Mouse (Mus musculus) limb, embryonic 12.5 days (tissue): ENCODE measurements at regions not wholly inside any gene's neighbourhood (a gene's known extent, or its start where the extent isn't known, plus 50 kb on each side); places are given as distances from the start of the nearest gene placed in this dataset.

Experiments used
- ATAC-seq: fragments of 200-750 bp; cut with Nextera tagmentation; 2 replicates; pipeline ENCODE4 v1.8.0; 2017; ENCODE audit warnings: low read depth, moderate TSS enrichment; ENCODE audit not compliant: insufficient number of reproducible peaks, insufficient read depth, low FRiP score, low TSS enrichment
- H3K27ac ChIP-seq: fragments of 300-500 bp; sonication (generic); 2 replicates; pipeline ENCODE4 v1.5.1; 2016; ENCODE audit warnings: mild to moderate bottlenecking, moderate library complexity
- H3K27me3 ChIP-seq: fragments of 300-500 bp; sonication (generic); 2 replicates; pipeline ENCODE4 v1.6.1; 2016; ENCODE audit warnings: mild to moderate bottlenecking, moderate library complexity
- H3K36me3 ChIP-seq: fragments of 300-500 bp; sonication (generic); 2 replicates; pipeline ENCODE4 v1.6.1; 2016; ENCODE audit warnings: mild to moderate bottlenecking, moderate library complexity
- H3K4me1 ChIP-seq: fragments of 300-500 bp; sonication (generic); replicated peaks from 2 replicates; pipeline ENCODE4 v1.6.1; 2016
- H3K4me2 ChIP-seq: fragments of 300-500 bp; sonication (generic); 2 replicates; pipeline ENCODE4 v1.6.1; 2016; ENCODE audit warnings: mild to moderate bottlenecking, moderate library complexity
- H3K4me3 ChIP-seq: fragments of 300-500 bp; sonication (generic); replicated peaks from 2 replicates; pipeline ENCODE4 v1.5.1; 2016; ENCODE audit warnings: mild to moderate bottlenecking
- H3K9ac ChIP-seq: fragments of 300-500 bp; sonication (generic); replicated peaks from 2 replicates; pipeline ENCODE4 v1.6.1; 2016; ENCODE audit warnings: mild to moderate bottlenecking, moderate library complexity
- H3K9me3 ChIP-seq: fragments of 300-500 bp; sonication (generic); 2 replicates; pipeline ENCODE4 v1.6.1; 2016; ENCODE audit warnings: mild to moderate bottlenecking, moderate library complexity
- WGBS: fragments of 180-500 bp; shearing (Covaris S2); methylation state at CpG from one replicate; pipeline ENCODE4 v1.1.7; 2016; 5-methylcytosine and 5-hydroxymethylcytosine counted together

DNA sequence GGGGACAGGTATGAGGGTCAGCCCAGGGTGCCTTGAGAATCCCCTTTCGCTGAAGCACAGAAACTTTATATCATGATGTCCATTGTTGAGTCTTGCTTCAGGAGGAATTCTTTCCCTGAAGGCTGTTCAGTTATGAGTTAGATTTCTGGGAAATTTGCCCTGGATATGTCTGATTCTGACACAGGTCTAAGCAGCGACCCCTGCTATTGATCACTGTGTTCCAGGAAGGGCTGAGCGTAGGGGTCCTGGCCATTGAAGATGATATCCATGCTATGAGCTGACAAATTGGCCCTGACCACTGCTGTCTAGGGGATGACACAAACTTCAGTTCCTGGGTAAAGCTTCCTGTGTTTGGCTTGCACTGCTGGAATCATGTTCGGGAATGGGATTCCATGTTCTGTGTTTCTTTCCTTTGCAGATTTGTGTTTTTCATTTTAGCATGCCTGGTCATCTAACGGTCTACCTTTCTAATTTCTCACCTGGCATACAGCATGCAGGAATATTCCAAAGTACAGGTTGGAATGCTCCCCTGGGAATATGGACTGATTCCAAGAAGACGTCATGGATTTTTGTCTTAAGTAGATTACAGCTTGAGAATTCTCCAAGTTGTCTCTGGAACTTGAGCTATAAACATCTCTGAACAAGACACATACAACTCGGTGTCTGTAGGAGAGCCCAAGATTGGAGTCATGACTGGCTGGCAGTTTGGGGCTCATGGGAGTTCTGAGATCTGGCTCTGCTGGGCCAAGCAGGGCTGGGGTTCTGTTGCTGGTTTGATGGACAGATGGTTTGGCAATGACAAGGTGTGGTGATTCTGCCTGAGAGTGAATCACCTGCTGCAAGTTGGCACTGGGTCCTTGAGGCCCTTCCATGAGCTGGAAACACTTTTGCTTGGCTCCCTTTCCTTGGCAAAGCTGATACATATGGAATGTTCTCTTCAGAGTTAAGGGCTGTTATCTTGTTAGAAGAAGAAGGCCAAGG lies 104.4 kb downstream of the Ttc32 start:
- Histone ChIP-seq H3K9me3 (no peaks in the 10 kb centered on the region), H3K27me3 (no peaks in the 10 kb centered on the region), H3K4me3 (no peak overlapping the region), H3K9ac (no peak overlapping the region), H3K27ac (no peak overlapping the region), H3K4me2 (no peak overlapping the region), H3K4me1 (no peaks in the 10 kb centered on the region), H3K36me3 (no peaks in the 10 kb centered on the region)
- no peak for ATAC-seq
- WGBS = 88% methylated on average over 7 of the region's 7 CpGs

DNA sequence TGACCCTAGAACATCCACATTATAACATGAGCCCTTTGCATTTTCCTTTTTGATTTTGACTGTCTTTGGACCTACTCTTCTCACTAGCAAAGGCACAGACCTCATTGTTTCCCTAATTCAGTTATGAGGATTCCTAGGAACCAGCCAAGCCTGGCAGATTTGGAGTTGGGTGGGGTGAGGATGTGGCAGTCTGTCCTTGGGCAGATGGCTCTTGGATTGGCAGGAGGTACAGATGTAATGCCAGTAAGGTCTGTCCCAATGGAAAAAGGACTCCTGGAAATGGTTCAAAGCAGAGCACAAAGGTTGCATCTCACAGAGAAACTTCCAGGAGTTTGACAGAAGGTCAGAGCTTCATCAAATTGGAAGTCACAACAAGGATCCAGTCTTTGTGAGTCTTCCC lies 121.2 kb downstream of the Ttc32 start:
- H3K27ac ChIP-seq = no peak overlapping the region
- no peak overlapping the region for H3K4me3 ChIP-seq
- no peak for ATAC-seq
- H3K9me3 ChIP-seq = no peaks in the 10 kb centered on the region
- H3K4me1 ChIP-seq = no peaks in the 10 kb centered on the region
- H3K4me2 ChIP-seq = no peak overlapping the region
- no peaks in the 10 kb centered on the region for H3K27me3 ChIP-seq
- H3K36me3 ChIP-seq = no peaks in the 10 kb centered on the region
- H3K9ac ChIP-seq = no peak overlapping the region

GRCm38 (mm10) chr12:9151426-9151825 lies 121.6 kb downstream of the Ttc32 start:
- Histone ChIP-seq H3K27ac (no peak overlapping the region), H3K36me3 (no peaks in the 10 kb centered on the region), H3K4me2 (no peak overlapping the region), H3K9ac (no peak overlapping the region), H3K9me3 (no peaks in the 10 kb centered on the region), H3K27me3 (no peaks in the 10 kb centered on the region), H3K4me1 (no peaks in the 10 kb centered on the region), H3K4me3 (no peak overlapping the region)
- ATAC-seq = no peak
- WGBS = 93% methylated on average over 1 of the region's 1 CpGs

DNA sequence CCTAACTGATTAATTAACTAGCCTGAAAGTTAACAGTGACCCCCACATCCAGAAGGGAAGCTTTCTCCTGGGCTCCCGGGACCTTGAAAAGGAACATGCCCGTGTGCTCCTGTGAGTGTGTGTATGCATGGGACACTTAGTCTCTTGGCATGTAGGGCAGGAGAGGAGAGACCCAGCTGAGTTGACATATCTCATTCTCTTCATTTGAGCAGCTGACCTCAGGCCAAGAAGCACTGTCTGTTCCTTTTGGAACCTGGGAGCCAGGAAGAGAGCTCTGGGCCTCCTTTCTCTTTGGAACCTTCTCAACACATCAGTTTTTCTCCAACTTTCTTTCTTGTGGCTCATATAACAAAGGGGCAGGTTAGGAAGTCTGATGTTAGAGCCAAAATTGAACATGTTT lies 124.7 kb downstream of the Ttc32 start:
- Histone ChIP-seq H3K27me3 (no peaks in the 10 kb centered on the region), H3K9ac (no peak overlapping the region), H3K9me3 (no peaks in the 10 kb centered on the region), H3K36me3 (no peaks in the 10 kb centered on the region), H3K27ac (no peak overlapping the region), H3K4me1 (no peaks in the 10 kb centered on the region), H3K4me3 (no peak overlapping the region), H3K4me2 (no peak overlapping the region)
- ATAC-seq = no peak
- 83% methylated on average over 2 of the region's 2 CpGs for WGBS

GRCm38 (mm10) chr12:9156794-9157193 lies 127.0 kb downstream of the Ttc32 start:
- H3K27ac ChIP-seq = no peak overlapping the region
- ATAC-seq = no peak

GRCm38 (mm10) chr12:9158751-9159150 lies 129.0 kb downstream of the Ttc32 start:
- Histone ChIP-seq H3K36me3 (no peaks in the 10 kb centered on the region), H3K9ac (no peak overlapping the region), H3K9me3 (no peaks in the 10 kb centered on the region), H3K27ac (no peak overlapping the region), H3K4me2 (no peak overlapping the region), H3K27me3 (peaks cover 7% of the 10 kb centered on the region), H3K4me1 (no peaks in the 10 kb centered on the region), H3K4me3 (no peak overlapping the region)
- ATAC-seq = no peak
- 84% methylated on average over 5 of the region's 5 CpGs for WGBS

More at GRCm38 (mm10) chr12:9156794-9157193, 127.0 kb downstream of the Ttc32 start:
- Histone ChIP-seq H3K36me3 (no peaks in the 10 kb centered on the region), H3K9ac (no peak overlapping the region), H3K4me1 (no peaks in the 10 kb centered on the region), H3K27me3 (no peaks in the 10 kb centered on the region), H3K9me3 (no peaks in the 10 kb centered on the region), H3K4me2 (no peak overlapping the region), H3K4me3 (no peak overlapping the region)

DNA sequence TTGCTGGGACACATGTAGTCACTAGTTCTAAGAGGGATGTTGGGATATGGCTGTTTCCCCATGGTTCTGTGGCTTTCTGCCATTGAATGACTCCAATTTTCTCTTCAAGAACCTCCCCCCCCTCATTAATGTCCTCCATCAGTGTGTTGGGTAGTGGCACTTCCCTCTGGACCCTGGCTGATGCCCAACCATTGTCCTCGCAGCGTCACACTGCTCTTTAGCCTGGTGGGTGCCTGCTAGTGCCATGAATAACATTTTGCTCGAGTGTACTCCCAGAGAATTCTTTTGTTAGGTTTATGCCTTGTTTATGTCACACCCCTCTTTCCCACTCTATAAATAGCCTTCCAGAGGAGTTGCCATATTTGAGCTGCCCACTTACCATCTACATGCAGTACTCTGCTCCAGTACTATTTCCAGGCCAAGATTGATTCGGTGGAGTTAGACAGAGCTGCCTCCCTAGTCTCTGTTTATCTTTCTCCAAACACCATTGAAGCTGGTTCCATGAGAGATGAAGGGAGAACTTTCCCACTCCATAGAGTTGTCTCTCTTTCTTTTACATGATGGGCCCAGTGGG lies 135.7 kb downstream of the Ttc32 start:
- no peak overlapping the region for H3K4me3 ChIP-seq
- H3K4me2 ChIP-seq = no peak overlapping the region
- no peak for ATAC-seq
- 87% methylated on average over 4 of the region's 4 CpGs for WGBS
- peaks cover 13% of the 10 kb centered on the region for H3K4me1 ChIP-seq
- peaks cover 23% of the 10 kb centered on the region for H3K27me3 ChIP-seq
- H3K36me3 ChIP-seq = no peaks in the 10 kb centered on the region
- no peak overlapping the region for H3K9ac ChIP-seq
- H3K27ac ChIP-seq = no peak overlapping the region
- H3K9me3 ChIP-seq = no peaks in the 10 kb centered on the region

- Histone ChIP-seq H3K4me1 (peaks cover 13% of the 10 kb centered on the region), H3K9ac (no peak overlapping the region), H3K9me3 (no peaks in the 10 kb centered on the region), H3K27me3 (peaks cover 23% of the 10 kb centered on the region), H3K27ac (no peak overlapping the region), H3K36me3 (no peaks in the 10 kb centered on the region), H3K4me3 (no peak overlapping the region), H3K4me2 (0 out of 2 replicates have a peak overlapping the region, but pooled peaks have one; percentile 6)
- WGBS = 26% methylated on average over 10 of the region's 10 CpGs
- ATAC-seq = peak; percentile 94
Measured at GRCm38 (mm10) chr12:9166218-9166908, 136.6 kb downstream of the Ttc32 start.

GRCm38 (mm10) chr12:9169008-9169407 lies 139.2 kb downstream of the Ttc32 start:
- H3K27me3 ChIP-seq = peaks cover 16% of the 10 kb centered on the region
- no peak overlapping the region for H3K4me3 ChIP-seq
- no peak overlapping the region for H3K4me2 ChIP-seq
- H3K27ac ChIP-seq = no peak overlapping the region
- no peak overlapping the region for H3K9ac ChIP-seq
- no peaks in the 10 kb centered on the region for H3K9me3 ChIP-seq
- ATAC-seq = no peak
- H3K4me1 ChIP-seq = peaks cover 13% of the 10 kb centered on the region
- no peaks in the 10 kb centered on the region for H3K36me3 ChIP-seq
- 77% methylated on average over 3 of the region's 3 CpGs for WGBS

DNA sequence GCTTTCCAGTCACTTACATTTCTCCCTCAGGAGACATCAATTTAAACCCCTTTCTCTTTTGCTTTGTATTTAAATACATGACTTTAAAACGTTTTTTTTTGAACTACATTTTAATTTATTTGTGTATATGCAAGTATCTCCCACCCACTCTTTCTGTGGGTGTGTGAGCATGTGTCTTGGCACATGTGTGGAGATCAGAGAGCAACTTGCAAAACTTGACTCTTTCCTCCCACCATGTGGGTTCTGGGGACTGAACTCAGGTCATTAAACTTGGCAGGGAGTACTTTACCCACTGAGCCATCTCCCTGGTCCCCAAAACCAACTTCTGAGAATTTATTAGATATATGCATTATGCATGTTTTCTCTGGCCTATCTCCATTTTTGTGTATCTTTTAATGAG lies 143.9 kb downstream of the Ttc32 start:
- H3K4me1 ChIP-seq = peaks cover 9% of the 10 kb centered on the region
- no peak for ATAC-seq
- no peak overlapping the region for H3K4me2 ChIP-seq
- H3K36me3 ChIP-seq = no peaks in the 10 kb centered on the region
- H3K27ac ChIP-seq = no peak overlapping the region
- H3K9ac ChIP-seq = no peak overlapping the region
- WGBS = 17% methylated on average over 1 of the region's 1 CpGs
- no peaks in the 10 kb centered on the region for H3K9me3 ChIP-seq
- no peak overlapping the region for H3K4me3 ChIP-seq
- H3K27me3 ChIP-seq = peaks cover 8% of the 10 kb centered on the region; the same call in 1 of the 2 replicates

DNA sequence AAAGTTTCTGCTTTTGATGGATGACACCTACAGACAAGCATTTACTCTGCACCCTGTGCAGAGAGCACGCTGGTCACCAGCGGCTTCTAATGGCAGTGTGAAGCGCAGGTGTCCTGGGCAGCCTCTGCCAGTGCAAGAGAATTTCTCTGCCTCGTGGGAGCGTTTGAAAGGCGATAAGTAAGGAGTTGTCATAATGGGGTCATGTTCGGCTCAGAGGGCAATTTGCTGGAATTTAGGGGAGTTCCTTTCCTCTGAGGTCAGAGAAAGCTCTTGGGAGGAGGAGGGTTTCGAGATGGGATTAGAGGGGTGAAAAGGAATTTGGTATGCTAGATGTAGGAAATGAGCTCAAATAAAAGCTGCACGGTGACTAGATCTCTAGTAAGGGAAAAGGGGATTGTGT lies 144.5 kb downstream of the Ttc32 start:
- no peak overlapping the region for H3K4me2 ChIP-seq
- WGBS = 42% methylated on average over 9 of the region's 9 CpGs
- ATAC-seq = no peak
- no peak overlapping the region for H3K9ac ChIP-seq
- no peak overlapping the region for H3K27ac ChIP-seq
- peaks cover 8% of the 10 kb centered on the region; the same call in 1 of the 2 replicates for H3K27me3 ChIP-seq
- no peaks in the 10 kb centered on the region for H3K36me3 ChIP-seq
- H3K4me3 ChIP-seq = no peak overlapping the region
- H3K4me1 ChIP-seq = peaks cover 15% of the 10 kb centered on the region
- H3K9me3 ChIP-seq = no peaks in the 10 kb centered on the region
